Mouse (Mus musculus) CD4-positive, CD25-positive, alpha-beta regulatory T cell, adult 9 weeks (primary cell): ENCODE measurements around the gene Mpp1. TPM values are rescaled to one million over a fixed set of nuclear protein-coding genes. Genes with fewer than 3 reads are reported as not detected.

ENCODE experiments used
- polyA plus RNA-seq: library from polyadenylated mRNA; unstranded; fragments of 100-300 nt; shearing (Covaris generic); gene quantifications from one replicate; pipeline ENCODE4 v1.2.1, GENCODE M21; 2017

Gene Mpp1
- polyA plus RNA-seq = 150 TPM

DNA sequence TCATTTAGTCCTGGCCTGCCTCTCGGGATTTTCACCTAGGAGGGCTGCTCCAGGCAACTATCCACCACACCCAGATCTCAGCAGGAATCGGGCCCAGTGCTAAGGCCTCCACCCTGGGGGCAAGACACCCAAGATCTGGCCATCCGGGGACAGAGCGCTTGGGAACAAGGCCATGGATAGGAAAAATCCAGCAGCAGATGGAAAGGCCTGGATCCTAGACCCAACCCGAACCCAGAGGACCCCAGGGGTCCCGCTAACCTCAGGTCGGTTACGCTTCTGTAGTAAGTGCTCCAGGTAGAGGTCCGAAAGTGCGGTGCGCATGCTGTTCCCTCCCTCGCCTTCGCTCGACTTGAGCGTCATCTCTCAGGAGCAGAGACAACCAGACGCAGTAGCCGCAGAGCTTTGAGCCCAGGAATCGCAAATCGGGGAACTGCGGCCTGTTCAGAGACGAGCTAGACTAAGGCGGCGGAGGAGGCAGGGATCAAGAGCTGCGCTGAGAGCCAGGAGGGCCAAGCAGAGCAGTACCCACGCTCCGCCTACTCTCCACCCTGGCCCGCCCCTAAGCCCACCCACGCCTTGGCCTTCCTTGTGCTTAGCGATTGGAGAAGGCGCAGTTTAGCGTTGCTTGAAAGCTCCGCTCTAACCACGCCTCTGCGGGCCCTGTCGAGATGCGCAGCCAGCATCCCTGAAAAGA, at the start of gene Mpp1:
TSS of gene Mpp1 (minus strand) at position 550 of the 694 bp plus-strand sequence.

GRCm38 (mm10) chrX:75163670-75164069, 32.9 kb upstream of the Mpp1 start, which contains the start of gene Smim9:
Gene Smim9 (minus strand): TSS chrX:75163770.

GRCm38 (mm10) chrX:75095369-75096162, 35.2 kb downstream of the Mpp1 start, which contains the start of gene Dkc1:
Gene Dkc1 (plus strand): TSS chrX:75095854.

GRCm38 (mm10) chrX:75084774-75085508, 45.9 kb downstream of the Mpp1 start, which contains the start of gene Gab3:
Gene Gab3 (minus strand): TSS chrX:75085458.

Other genes starting within 250 kb of the Mpp1 start
- gene Gab3, start 45.6 kb downstream of the Mpp1 start, polyA plus RNA-seq = 16.1 TPM
- 152 TPM for gene Dkc1, start 35.2 kb downstream of the Mpp1 start, polyA plus RNA-seq
- gene Smim9, start 32.8 kb upstream of the Mpp1 start, polyA plus RNA-seq = not detected